Mouse (Mus musculus) erythroblast, embryonic 14.5 days (primary cell): Measurements from ENCODE around the gene Llcfc1.

Experiments
- GATA1 ChIP-seq: IDR thresholded peaks from 2 replicates; pipeline ENCODE4 v1.6.1; 2012; ENCODE audit warnings: low read length, inconsistent platforms, mixed read lengths
- TAL1 ChIP-seq: IDR thresholded peaks from 3 replicates; pipeline ENCODE4 v1.6.1; 2012; ENCODE audit warnings: low read length, inconsistent platforms, mixed read lengths

- TF ChIP-seq GATA1 (no peak), TAL1 (no peak)
These were observed 49.0 kb upstream of the Llcfc1 start for GRCm38 (mm10) chr6:41635211-41635610.
